Mouse (Mus musculus) neural tube, embryonic 13.5 days (tissue): Measurements from ENCODE around the gene Bax. TPM values are rescaled to one million over a fixed set of nuclear protein-coding genes. Genes with fewer than 3 reads are reported as not detected.

ENCODE experiments used
- ATAC-seq: fragments of 200-750 bp; cut with Nextera tagmentation; 2 replicates; pipeline ENCODE4 v1.8.0; 2017; ENCODE audit warnings: low read depth, mild to moderate bottlenecking, moderate TSS enrichment, moderate library complexity
- H3K27ac ChIP-seq: fragments of 300-500 bp; sonication (generic); replicated peaks from 2 replicates; pipeline ENCODE4 v1.5.1; 2015; ENCODE audit warnings: moderate library complexity, mild to moderate bottlenecking, inconsistent platforms
- H3K27me3 ChIP-seq: fragments of 300-500 bp; sonication (generic); 2 replicates; pipeline ENCODE4 v1.6.1; 2015; ENCODE audit warnings: mild to moderate bottlenecking, inconsistent platforms
- H3K36me3 ChIP-seq: fragments of 300-500 bp; sonication (generic); 2 replicates; pipeline ENCODE4 v1.6.1; 2015; ENCODE audit warnings: mild to moderate bottlenecking, inconsistent platforms
- H3K4me1 ChIP-seq: fragments of 300-500 bp; sonication (generic); replicated peaks from 2 replicates; pipeline ENCODE4 v1.6.1; 2015; ENCODE audit warnings: inconsistent platforms
- H3K4me2 ChIP-seq: fragments of 300-500 bp; sonication (generic); 2 replicates; pipeline ENCODE4 v1.6.1; 2015; ENCODE audit warnings: inconsistent platforms, mild to moderate bottlenecking, moderate library complexity
- H3K4me3 ChIP-seq: fragments of 300-500 bp; sonication (generic); 2 replicates; pipeline ENCODE4 v1.5.1; 2015; ENCODE audit warnings: mild to moderate bottlenecking, inconsistent platforms
- H3K9ac ChIP-seq: fragments of 300-500 bp; sonication (generic); 2 replicates; pipeline ENCODE4 v1.6.1; 2015; ENCODE audit warnings: moderate library complexity, mild to moderate bottlenecking, inconsistent platforms
- H3K9me3 ChIP-seq: fragments of 300-500 bp; sonication (generic); 2 replicates; pipeline ENCODE4 v1.6.1; 2016; ENCODE audit warnings: inconsistent platforms
- WGBS: fragments of 180-500 bp; shearing (Covaris S2); methylation state at CpG from one replicate; pipeline ENCODE4 v1.1.7; 2015; 5-methylcytosine and 5-hydroxymethylcytosine counted together
- polyA plus RNA-seq: library from polyadenylated mRNA; unstranded; fragments of >200 nt; fragmentation: Nextera tagmentation; extraction: Ambion mirVana; gene quantifications from 2 replicates; pipeline ENCODE4 v1.2.1, GENCODE M21; 2015

Bax gene
- polyA plus RNA-seq, 1 experiment from 2014 or later: 237 TPM

- Histone ChIP-seq H3K36me3 (peaks cover 50% of the 10 kb centered on the region), H3K4me2 (no peak overlapping the region), H3K9ac (no peak overlapping the region), H3K4me3 (no peak overlapping the region), H3K27ac (no peak overlapping the region), H3K4me1 (no peaks in the 10 kb centered on the region), H3K27me3 (no peaks in the 10 kb centered on the region), H3K9me3 (no peaks in the 10 kb centered on the region)
- no peak for ATAC-seq
- 96% methylated on average over 1 of the region's 1 CpGs for WGBS
These were observed 16.7 kb downstream of the Bax start for GRCm38 (mm10) chr7:45449974-45450373.

DNA sequence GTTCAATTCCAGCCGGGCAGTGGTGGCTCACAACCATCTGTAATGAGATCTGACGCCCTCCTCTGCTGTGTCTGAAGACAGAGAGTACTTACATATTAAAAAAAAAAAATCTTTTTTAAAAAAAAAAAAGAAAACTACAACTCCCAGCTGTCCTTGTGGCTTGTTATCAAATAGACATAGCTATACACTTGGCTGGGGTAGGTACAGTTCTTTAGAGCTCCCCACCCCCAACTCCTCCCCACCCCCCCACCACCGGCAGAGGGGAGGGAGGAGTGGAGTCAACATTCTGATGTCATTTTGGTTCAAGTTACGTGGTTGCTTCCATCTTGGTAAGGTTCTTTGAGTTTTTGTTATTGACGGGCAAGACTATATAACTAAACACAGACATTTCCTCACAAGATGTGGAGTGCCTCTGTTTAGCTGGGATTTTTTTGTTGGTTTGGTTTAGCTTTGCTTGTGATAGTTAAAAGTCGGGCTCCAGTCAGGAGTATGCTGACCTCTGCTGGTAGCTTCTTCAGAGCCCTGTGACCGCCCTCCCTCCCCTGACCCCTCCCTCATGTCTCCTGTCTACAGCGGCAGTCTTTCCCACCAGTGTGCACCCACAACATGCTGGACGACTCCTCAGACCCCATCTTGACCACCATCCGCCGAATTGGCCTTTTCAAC is 19.2 kb downstream of the Bax start:
- Histone ChIP-seq H3K27ac (no peak overlapping the region), H3K27me3 (no peaks in the 10 kb centered on the region), H3K9ac (no peak overlapping the region), H3K4me2 (no peak overlapping the region), H3K4me3 (no peak overlapping the region), H3K4me1 (no peaks in the 10 kb centered on the region), H3K36me3 (peaks cover 55% of the 10 kb centered on the region), H3K9me3 (no peaks in the 10 kb centered on the region)
- ATAC-seq: no peak
- 39% methylated on average over 11 of the region's 11 CpGs for WGBS

DNA sequence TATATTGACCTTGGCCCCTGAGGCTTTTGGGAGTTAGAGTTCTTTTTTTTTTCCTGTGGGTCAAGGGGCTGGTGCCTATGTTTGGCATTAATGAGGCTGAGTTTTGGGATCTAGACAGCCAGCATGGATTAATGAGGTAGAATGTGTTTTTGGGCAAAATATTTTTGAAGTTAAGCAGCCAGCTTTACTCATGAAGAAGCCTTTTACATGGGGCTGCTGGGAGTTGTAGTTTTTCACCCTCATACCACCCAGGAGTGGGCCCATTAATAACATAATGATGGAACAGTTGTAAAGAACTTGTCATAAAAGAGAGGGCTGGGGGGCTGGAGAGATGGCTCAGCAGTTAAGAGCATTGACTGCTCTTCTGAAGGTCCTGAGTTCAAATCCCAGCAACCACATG is 20.1 kb downstream of the Bax start:
- H3K9ac ChIP-seq: no peak overlapping the region
- ATAC-seq: no peak
- H3K27ac ChIP-seq: no peak overlapping the region
- H3K4me3 ChIP-seq: no peak overlapping the region
- no peak overlapping the region for H3K4me2 ChIP-seq
- peaks cover 53% of the 10 kb centered on the region for H3K36me3 ChIP-seq
- H3K9me3 ChIP-seq: no peaks in the 10 kb centered on the region
- H3K27me3 ChIP-seq: no peaks in the 10 kb centered on the region
- H3K4me1 ChIP-seq: no peaks in the 10 kb centered on the region

DNA sequence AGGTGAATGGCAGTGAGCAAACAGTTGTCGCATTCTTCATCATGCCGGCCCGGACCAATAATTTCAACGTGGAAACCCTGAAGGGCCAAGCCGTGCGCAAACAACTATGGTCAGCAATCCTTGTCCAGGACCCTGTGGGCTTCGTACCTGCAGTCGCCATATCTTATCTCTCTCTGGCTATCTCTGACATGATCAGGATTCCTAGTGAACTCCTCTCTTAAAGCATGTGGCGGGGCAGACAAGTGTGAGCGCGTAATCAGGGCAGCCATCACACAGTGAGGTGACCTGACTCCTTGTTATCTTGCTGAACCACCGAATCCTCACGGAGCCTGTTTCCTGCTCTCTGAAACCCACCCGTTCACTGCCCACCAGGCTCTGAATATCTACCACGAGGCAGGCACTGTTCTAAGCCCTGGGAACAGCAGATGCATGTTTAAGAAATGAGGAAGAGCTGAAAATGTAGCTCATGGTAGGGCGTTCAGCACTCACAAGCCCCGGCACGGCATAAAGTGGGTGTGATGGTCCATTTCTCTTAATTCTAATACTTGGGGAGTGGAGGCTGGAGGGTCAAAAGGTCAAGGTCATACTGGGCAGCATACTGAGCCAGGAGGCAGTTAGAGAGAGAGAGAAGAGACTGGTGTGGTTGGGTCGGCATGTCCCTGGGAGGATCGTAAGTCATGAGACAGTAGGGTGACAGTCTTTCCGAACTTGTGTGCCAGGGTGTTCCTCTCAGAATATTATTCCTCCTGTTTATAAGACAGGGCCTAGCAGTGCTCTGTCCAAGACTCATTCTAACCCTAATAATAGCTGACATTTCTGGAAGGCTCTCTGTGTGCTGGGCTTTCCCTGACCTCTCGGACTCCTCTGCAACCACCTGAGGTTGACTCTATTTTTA is 22.9 kb downstream of the Bax start:
- Histone ChIP-seq H3K27ac (no peak overlapping the region), H3K4me2 (no peak overlapping the region), H3K9me3 (no peaks in the 10 kb centered on the region), H3K4me3 (no peak overlapping the region), H3K9ac (no peak overlapping the region), H3K36me3 (peaks cover 58% of the 10 kb centered on the region), H3K4me1 (no peaks in the 10 kb centered on the region), H3K27me3 (no peaks in the 10 kb centered on the region)
- WGBS: 90% methylated on average over 22 of the region's 22 CpGs
- no peak for ATAC-seq

DNA sequence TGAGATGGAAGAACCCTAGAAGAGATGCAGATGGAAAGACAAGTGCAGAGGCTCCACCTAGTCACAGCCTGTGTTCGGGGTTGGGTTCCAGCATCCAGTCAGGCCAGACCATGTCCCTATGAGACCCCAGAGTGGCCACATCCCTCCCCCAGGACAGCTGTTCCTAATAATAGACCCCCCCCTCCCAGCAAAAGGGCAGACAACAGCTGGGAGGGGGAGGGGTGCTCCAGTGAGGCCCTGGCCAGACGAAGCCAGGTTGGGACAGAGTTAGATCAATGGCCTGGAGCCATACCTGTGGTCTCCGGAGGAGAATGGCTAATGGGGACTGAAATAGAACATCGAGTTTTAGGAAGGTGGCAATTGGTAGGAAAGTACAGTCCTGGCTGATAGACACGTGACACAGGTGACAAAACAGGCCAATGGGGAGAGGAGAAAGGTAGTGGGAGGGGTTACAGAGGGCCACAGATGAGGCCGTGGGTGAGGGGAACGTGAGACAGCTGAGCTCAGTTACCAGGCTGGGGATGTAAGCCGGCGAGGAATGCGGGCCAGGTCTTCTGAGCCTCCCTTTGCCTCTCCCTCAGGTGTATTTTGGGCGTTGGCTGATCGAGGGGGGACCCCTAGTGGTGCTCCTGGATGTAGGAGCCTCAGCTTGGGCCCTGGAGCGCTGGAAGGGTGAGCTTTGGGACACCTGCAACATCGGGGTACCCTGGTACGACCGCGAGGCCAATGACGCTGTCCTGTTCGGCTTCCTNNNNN is 29.0 kb downstream of the Bax start, which contains the start of gene Ruvbl2:
Ruvbl2 (minus strand) TSS at position 576 of the 756 bp plus-strand sequence.
- Histone ChIP-seq H3K9me3 (no peaks in the 10 kb centered on the region), H3K27me3 (no peaks in the 10 kb centered on the region), H3K4me1 (peaks cover 44% of the 10 kb centered on the region), H3K4me3 (no peak within 1 kb of the TSS), H3K27ac (no peak within 1 kb of the TSS), H3K9ac (peak within 1 kb of the TSS; percentile 41; the same call in 1 of the 2 replicates), H3K4me2 (0 out of 2 replicates have a peak within 1 kb of the TSS, but pooled peaks have one; percentile 13), H3K36me3 (peaks cover 23% of the 10 kb centered on the region)
- ATAC-seq: no peak
- 21% methylated on average over 19 of the region's 19 CpGs for WGBS

DNA sequence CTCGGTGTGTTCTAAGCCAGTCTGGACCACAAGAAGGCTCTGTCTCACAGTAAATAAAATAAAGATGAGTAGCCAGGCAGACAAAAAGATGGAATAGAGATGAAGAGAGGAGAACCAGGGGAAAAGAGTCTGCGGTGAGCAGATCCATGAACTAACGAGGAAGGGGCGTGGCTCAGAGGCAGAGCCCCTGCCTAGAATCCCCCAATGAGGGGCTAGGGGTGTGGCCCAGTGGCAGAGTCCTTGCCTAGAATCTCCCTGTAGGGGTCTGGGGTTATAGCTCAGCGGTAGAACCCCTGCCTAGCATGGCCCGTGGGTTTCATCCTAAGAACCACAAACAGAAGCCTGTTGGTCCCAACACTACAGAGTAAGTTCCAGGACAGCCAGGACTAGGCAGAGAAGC is 29.7 kb downstream of the Bax start:
- Histone ChIP-seq H3K4me3 (no peak overlapping the region), H3K9ac (no peak overlapping the region), H3K36me3 (peaks cover 21% of the 10 kb centered on the region), H3K9me3 (no peaks in the 10 kb centered on the region), H3K4me2 (no peak overlapping the region), H3K27ac (no peak overlapping the region), H3K27me3 (no peaks in the 10 kb centered on the region), H3K4me1 (peaks cover 50% of the 10 kb centered on the region)
- 29% methylated on average over 6 of the region's 6 CpGs for WGBS
- no peak for ATAC-seq

DNA sequence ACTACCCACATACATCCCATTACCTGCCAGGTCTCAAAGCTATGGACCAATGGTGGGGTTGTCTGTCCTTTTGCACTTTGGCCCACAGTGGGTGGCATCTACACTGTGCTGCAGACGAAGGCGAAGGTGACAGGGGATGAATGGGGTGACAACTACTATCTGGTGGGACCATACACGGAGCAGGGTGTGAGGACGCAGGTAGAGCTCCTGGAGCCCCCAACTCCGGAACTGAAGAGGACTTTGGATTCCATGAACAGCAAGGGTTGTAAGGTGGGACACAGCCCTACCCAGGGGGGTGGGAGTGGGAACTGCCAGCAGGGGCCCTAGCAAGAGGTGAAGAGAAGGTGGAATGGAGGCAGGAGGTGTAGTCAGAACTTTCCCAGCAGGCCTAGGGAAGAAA is 30.3 kb downstream of the Bax start:
- WGBS: 89% methylated on average over 5 of the region's 5 CpGs
- no peaks in the 10 kb centered on the region for H3K27me3 ChIP-seq
- no peak overlapping the region for H3K4me3 ChIP-seq
- H3K9ac ChIP-seq: no peak overlapping the region
- peaks cover 51% of the 10 kb centered on the region for H3K4me1 ChIP-seq
- H3K36me3 ChIP-seq: peaks cover 22% of the 10 kb centered on the region
- no peak overlapping the region for H3K27ac ChIP-seq
- H3K4me2 ChIP-seq: 0 out of 2 replicates have a peak overlapping the region, but pooled peaks have one; percentile 99
- no peaks in the 10 kb centered on the region for H3K9me3 ChIP-seq
- no peak for ATAC-seq

DNA sequence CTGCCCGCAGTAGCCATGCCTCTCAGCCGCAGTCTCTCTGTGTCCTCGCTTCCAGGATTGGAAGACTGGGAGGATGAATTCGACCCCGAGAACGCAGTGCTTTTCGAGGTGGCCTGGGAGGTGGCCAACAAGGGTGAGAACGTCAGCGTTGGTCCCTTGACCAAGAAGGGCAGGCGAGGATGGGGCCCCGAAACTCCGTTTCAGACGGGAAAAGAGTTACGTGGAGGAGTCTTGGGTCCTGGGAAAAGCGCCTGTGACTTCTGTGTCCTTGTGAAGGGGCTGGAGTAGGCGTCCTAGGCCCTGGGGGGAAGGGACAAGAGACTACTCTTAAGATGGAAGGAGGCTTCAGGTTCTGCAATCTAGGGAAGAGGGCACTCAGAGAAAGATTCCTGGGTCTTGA is 31.7 kb downstream of the Bax start:
- ATAC-seq: peak; percentile 33
- Histone ChIP-seq H3K4me3 (peak overlapping the region; percentile 79), H3K4me2 (peak overlapping the region; percentile 99), H3K36me3 (peaks cover 27% of the 10 kb centered on the region), H3K9me3 (no peaks in the 10 kb centered on the region), H3K27ac (peak overlapping the region; percentile 68), H3K4me1 (peaks cover 51% of the 10 kb centered on the region), H3K9ac (peak overlapping the region; percentile 86), H3K27me3 (no peaks in the 10 kb centered on the region)
- WGBS: 5% methylated on average over 16 of the region's 16 CpGs

DNA sequence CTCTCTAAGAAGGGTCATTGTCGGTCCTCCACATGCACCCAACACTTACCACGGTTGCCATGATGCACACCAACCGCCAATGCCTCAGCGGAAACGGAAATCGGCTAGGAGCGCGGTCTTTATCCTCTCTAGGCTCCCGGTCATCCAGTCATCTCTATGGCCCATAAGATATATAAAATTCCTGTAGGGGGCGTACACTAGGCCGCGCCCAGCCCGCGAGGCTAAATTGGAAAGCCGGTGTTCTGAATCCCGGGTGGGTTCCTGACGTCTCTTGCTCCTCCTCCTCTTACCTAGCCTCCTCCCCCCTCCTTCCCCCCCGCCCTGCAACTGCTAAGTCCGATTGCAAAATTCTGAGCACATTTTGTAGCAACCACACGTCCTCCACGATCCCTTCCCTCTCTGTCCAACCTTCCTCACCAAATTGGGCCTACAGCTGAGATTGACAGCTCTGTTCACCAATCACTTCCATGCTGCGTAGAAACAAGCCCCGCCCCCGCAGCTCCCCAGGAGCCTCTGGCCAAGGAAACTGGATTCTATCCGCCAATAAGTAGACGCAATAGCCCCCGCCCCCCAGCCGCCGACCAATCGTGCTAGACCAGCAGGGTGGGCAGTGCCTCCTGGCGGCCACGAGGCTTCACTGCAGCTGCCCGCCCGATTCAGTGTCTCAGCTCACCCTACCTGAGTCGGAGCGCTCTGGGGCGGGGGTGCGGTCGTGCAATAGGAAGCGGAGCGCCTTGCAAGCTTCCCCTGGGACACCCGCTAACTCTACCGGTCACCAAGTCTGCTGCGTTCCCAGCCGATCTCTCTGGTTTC is 32.3 kb downstream of the Bax start, which contains the start of gene Gys1:
Gys1 (plus strand) TSS at position 642 of the 813 bp plus-strand sequence.
- H3K27me3 ChIP-seq: no peaks in the 10 kb centered on the region
- WGBS: under 1% methylated on average over 45 of the region's 45 CpGs
- peak within 1 kb of the TSS; percentile 79 for H3K4me3 ChIP-seq
- H3K4me2 ChIP-seq: peak within 1 kb of the TSS; percentile 99
- peak within 1 kb of the TSS; percentile 88 for H3K9ac ChIP-seq
- ATAC-seq: peak; percentile 97
- H3K9me3 ChIP-seq: no peaks in the 10 kb centered on the region
- H3K4me1 ChIP-seq: peaks cover 51% of the 10 kb centered on the region
- peaks cover 29% of the 10 kb centered on the region for H3K36me3 ChIP-seq
- peak within 1 kb of the TSS; percentile 90 for H3K27ac ChIP-seq

GRCm38 (mm10) chr7:45433835-45434202 is 32.9 kb downstream of the Bax start:
- Histone ChIP-seq H3K9ac (peak overlapping the region; percentile 88), H3K9me3 (no peaks in the 10 kb centered on the region), H3K4me2 (peak overlapping the region; percentile 99), H3K27me3 (no peaks in the 10 kb centered on the region), H3K36me3 (peaks cover 34% of the 10 kb centered on the region), H3K4me3 (peak overlapping the region; percentile 79), H3K4me1 (peaks cover 51% of the 10 kb centered on the region), H3K27ac (peak overlapping the region; percentile 90)
- 2% methylated on average over 7 of the region's 7 CpGs for WGBS
- peak; percentile 2 for ATAC-seq

DNA sequence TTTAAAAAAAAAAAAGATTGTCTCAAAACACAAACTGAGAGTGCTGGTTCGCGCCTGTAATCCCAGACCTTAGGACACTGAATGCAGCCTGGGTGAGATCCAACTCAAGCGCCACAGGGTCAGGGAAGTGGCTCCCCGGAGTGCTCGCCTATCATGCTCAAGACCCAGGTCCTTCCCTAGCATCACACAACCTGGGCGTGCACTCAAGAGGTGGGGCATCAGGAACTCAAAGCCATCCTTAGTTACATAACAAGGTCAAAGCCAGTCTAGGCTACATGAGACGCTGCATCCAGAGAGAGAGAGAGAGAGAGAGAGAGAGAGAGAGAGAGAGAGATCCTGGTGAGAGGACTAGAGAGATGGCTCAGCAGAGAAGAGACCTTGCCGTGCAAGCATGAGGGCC is 40.1 kb downstream of the Bax start:
- peaks cover 7% of the 10 kb centered on the region for H3K27me3 ChIP-seq
- 94% methylated on average over 8 of the region's 8 CpGs for WGBS
- H3K9ac ChIP-seq: no peak overlapping the region
- no peaks in the 10 kb centered on the region for H3K9me3 ChIP-seq
- H3K27ac ChIP-seq: no peak overlapping the region
- no peak overlapping the region for H3K4me2 ChIP-seq
- no peak overlapping the region for H3K4me3 ChIP-seq
- no peaks in the 10 kb centered on the region for H3K4me1 ChIP-seq
- no peak for ATAC-seq
- H3K36me3 ChIP-seq: peaks cover 99% of the 10 kb centered on the region
